Mouse (Mus musculus) liver, embryonic 12.5 days (tissue): ENCODE measurements around the gene Mrps11. TPM values are rescaled to one million over a fixed set of nuclear protein-coding genes. Genes with fewer than 3 reads are reported as not detected.

Experiments used
- polyA plus RNA-seq: library from polyadenylated mRNA; unstranded; fragments of >200 nt; fragmentation: Nextera tagmentation; extraction: Ambion mirVana; gene quantifications from 2 replicates; pipeline ENCODE4 v1.2.1, GENCODE M21; 2016

The Mrps11 gene
- polyA plus RNA-seq, 1 experiment from 2014 or later, result 55.7 TPM

Other genes with a start within 250 kb of the Mrps11 start
- 0.24 and 0.79 TPM in 2 replicates for gene Ntrk3, start 45.1 kb upstream of the Mrps11 start, polyA plus RNA-seq
- 72.2 TPM in 2 replicates for gene Mrpl46, start 412 bp downstream of the Mrps11 start, polyA plus RNA-seq
- gene Det1, start 64.1 kb downstream of the Mrps11 start, polyA plus RNA-seq, result 13.6 and 13.7 TPM in 2 replicates
- gene Aen, start 112.7 kb downstream of the Mrps11 start, polyA plus RNA-seq, result 36.5 and 38.3 TPM in 2 replicates
- 7.7 and 9.2 TPM in 2 replicates for gene Isg20, start 130.3 kb downstream of the Mrps11 start, polyA plus RNA-seq